Mouse (Mus musculus) C2C12 (cell line): ENCODE data around the gene Tmprss15. TPM values are rescaled to one million over a fixed set of nuclear protein-coding genes. Genes with fewer than 3 reads are reported as not detected.

ENCODE experiments used
- H3K27me3 ChIP-seq: one replicate; pipeline ENCODE4 v1.6.1; 2011; ENCODE audit not compliant: control insufficient read depth, insufficient read depth, insufficient read length
- H3K36me3 ChIP-seq: one replicate; pipeline ENCODE4 v1.6.1; 2011; ENCODE audit not compliant: control insufficient read depth, insufficient read depth
- H3K4me3 ChIP-seq: one replicate; pipeline ENCODE4 v1.5.1; 2011; ENCODE audit warnings: mild to moderate bottlenecking, control low read depth; ENCODE audit not compliant: poor library complexity, insufficient read depth, severe bottlenecking
- H3K79me2 ChIP-seq: one replicate; pipeline ENCODE4 v1.6.1; 2011; ENCODE audit not compliant: control insufficient read depth, insufficient read depth
- H3K79me3 ChIP-seq: one replicate; pipeline ENCODE4 v1.6.1; 2011; ENCODE audit warnings: low read depth, control low read depth
- H3ac ChIP-seq: one replicate; pipeline ENCODE3; 2011; ENCODE audit warnings: low read depth; ENCODE audit not compliant: control insufficient read depth, insufficient read length
- CEBPB ChIP-seq: IDR thresholded peaks from one replicate; pipeline ENCODE4 v1.6.1; 2011; ENCODE audit warnings: low read depth, mild to moderate bottlenecking, control low read depth, moderate library complexity
- CTCF ChIP-seq: IDR thresholded peaks from one replicate; pipeline ENCODE4 v1.5.1; 2011; ENCODE audit not compliant: control insufficient read depth, insufficient read depth, insufficient read length
- FOSL1 ChIP-seq: IDR thresholded peaks from one replicate; pipeline ENCODE4 v1.8.0; 2011; ENCODE audit warnings: mild to moderate bottlenecking, low read length; ENCODE audit not compliant: poor library complexity, insufficient read depth, severe bottlenecking
- MAX ChIP-seq: IDR thresholded peaks from one replicate; pipeline ENCODE4 v1.6.1; 2011; ENCODE audit warnings: mild to moderate bottlenecking, control low read depth
- MYOD1 ChIP-seq: IDR thresholded peaks from one replicate; pipeline ENCODE4 v1.6.1; 2011; ENCODE audit warnings: low read depth; ENCODE audit not compliant: control insufficient read depth, insufficient read length
- MYOG ChIP-seq: IDR thresholded peaks from one replicate; pipeline ENCODE4 v1.6.1; 2011; ENCODE audit not compliant: control insufficient read depth, insufficient read length; ENCODE audit errors: extremely low read depth
- USF1 ChIP-seq: IDR thresholded peaks from one replicate; pipeline ENCODE4 v1.6.1; 2011; ENCODE audit warnings: low read depth, mild to moderate bottlenecking, control low read depth, moderate library complexity
- long read RNA-seq, 2 experiments: library from polyadenylated mRNA; unstranded; transcript quantifications; one replicate each; pipeline ENCODE4 v2.0.0; 2019 to 2020
- polyA plus RNA-seq: library from polyadenylated mRNA; unstranded; fragments of >200 nt; fragmentation: generic; extraction: Trizol; gene quantifications from one replicate; pipeline ENCODE4 v1.2.1, GENCODE M21; 2012; ENCODE audit warnings: missing spikeins

Tmprss15 gene
- not detected for polyA plus RNA-seq
- long read RNA-seq, experiment 1, result 0 reads
- long read RNA-seq, experiment 2, result 0 reads

DNA sequence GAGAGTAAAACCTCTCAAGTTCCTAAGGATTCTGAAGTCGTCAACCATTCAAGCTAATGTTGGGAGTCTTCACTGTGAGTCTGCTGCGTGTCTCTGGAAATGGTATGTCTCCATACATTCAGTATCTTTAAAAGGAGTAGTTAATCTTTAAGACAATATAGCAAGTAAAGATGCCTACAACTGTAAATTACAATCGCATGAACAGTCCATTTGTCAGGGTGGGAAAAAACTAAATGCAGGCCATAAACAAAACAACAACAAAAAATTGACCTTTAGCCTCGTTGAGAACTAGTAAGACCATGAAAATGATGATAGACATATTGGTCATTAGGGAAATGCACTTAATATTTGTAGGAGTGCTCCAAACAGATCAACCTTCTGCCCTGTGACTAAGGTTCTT lies at the start of gene Tmprss15:
Tmprss15 (minus strand) TSS at position 101 of the 400 bp plus-strand sequence.
- no peaks in the 10 kb centered on the region for H3K79me2 ChIP-seq
- TF ChIP-seq USF1 (no peak), CTCF (no peak), FOSL1 (no peak), MAX (no peak), MYOG (no peak), CEBPB (no peak), MYOD1 (no peak)

GRCm38 (mm10) chr16:79114879-79115278 lies 24.0 kb upstream of the Tmprss15 start:
- no peaks in the 10 kb centered on the region for H3K79me3 ChIP-seq
- no peak overlapping the region for H3ac ChIP-seq
- no peaks in the 10 kb centered on the region for H3K36me3 ChIP-seq
- no peaks in the 10 kb centered on the region for H3K27me3 ChIP-seq
- no peaks in the 10 kb centered on the region for H3K79me2 ChIP-seq
- TF ChIP-seq MAX, result no peak
- TF ChIP-seq MYOD1, result no peak
- H3K4me3 ChIP-seq, result no peak overlapping the region

More for the DNA sequence above, at the start of gene Tmprss15:
- Histone ChIP-seq H3K4me3 (no peak within 1 kb of the TSS), H3ac (no peak within 1 kb of the TSS), H3K27me3 (no peaks in the 10 kb centered on the region), H3K79me3 (no peaks in the 10 kb centered on the region), H3K36me3 (no peaks in the 10 kb centered on the region)

GRCm38 (mm10) chr16:79109516-79109915 lies 18.6 kb upstream of the Tmprss15 start:
- no peaks in the 10 kb centered on the region for H3K79me2 ChIP-seq
- H3K79me3 ChIP-seq, result no peaks in the 10 kb centered on the region
- TF ChIP-seq MAX, result no peak
- no peak for TF ChIP-seq CEBPB
- TF ChIP-seq FOSL1, result no peak
- TF ChIP-seq MYOG, result no peak
- TF ChIP-seq CTCF, result no peak
- TF ChIP-seq MYOD1, result no peak
- TF ChIP-seq USF1, result no peak
- no peaks in the 10 kb centered on the region for H3K27me3 ChIP-seq
- no peaks in the 10 kb centered on the region for H3K36me3 ChIP-seq
- H3ac ChIP-seq, result no peak overlapping the region
- no peak overlapping the region for H3K4me3 ChIP-seq

DNA sequence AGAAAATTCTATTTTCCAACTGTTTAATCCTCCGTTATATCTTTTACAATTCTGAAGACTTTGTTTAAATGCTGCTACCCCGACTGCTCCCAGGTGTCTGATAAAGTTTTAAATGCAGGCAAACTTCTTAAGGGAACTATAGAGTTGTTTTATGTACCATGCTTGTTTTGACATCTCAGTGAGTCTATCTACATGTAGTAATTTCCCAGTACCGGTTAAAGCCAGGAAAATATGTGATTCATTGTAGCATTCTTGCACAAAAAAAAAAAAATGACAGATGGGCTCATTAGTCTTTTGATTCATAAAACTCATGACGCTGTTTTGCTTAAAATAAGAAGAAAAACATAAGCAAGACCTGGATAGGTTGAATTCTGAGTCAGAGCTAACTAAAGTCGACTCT lies 18.1 kb upstream of the Tmprss15 start:
- Histone ChIP-seq H3K4me3 (no peak overlapping the region), H3K79me2 (no peaks in the 10 kb centered on the region), H3K36me3 (no peaks in the 10 kb centered on the region), H3ac (no peak overlapping the region), H3K79me3 (no peaks in the 10 kb centered on the region), H3K27me3 (no peaks in the 10 kb centered on the region)
- TF ChIP-seq MAX (no peak), USF1 (no peak), CEBPB (no peak), MYOD1 (no peak), FOSL1 (no peak), CTCF (no peak), MYOG (no peak)

DNA sequence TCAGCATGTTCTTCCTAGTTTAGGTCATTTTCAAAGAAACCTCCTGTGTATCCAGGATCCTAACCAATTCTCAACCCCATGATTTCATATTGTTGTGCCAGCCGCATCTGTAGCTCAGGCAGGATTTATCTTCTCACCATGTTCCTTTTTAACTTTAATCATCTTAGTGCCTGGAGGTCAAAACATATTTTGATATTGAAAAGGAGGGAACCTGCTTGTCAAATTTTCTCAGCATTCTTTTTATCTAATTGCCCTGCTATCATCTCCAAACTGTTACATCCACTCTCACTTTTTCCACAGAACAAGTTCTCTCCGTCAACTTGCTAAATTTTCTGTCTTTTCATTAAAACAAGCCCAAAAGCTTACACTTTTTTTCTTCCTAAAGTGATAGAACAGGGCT lies 9.4 kb upstream of the Tmprss15 start:
- Histone ChIP-seq H3K27me3 (no peaks in the 10 kb centered on the region), H3K4me3 (no peak overlapping the region), H3K79me2 (no peaks in the 10 kb centered on the region), H3K79me3 (no peaks in the 10 kb centered on the region), H3ac (no peak overlapping the region), H3K36me3 (no peaks in the 10 kb centered on the region)
- no peak for TF ChIP-seq MYOD1
- TF ChIP-seq MAX, result no peak
- TF ChIP-seq CEBPB, result no peak
- no peak for TF ChIP-seq USF1
- no peak for TF ChIP-seq CTCF
- TF ChIP-seq FOSL1, result no peak
- no peak for TF ChIP-seq MYOG

GRCm38 (mm10) chr16:79098321-79098720 lies 7.4 kb upstream of the Tmprss15 start:
- no peaks in the 10 kb centered on the region for H3K79me3 ChIP-seq
- no peaks in the 10 kb centered on the region for H3K36me3 ChIP-seq
- no peak for TF ChIP-seq MYOD1
- no peak for TF ChIP-seq CTCF
- no peak for TF ChIP-seq FOSL1
- H3K27me3 ChIP-seq, result no peaks in the 10 kb centered on the region
- no peak overlapping the region for H3K4me3 ChIP-seq
- H3K79me2 ChIP-seq, result no peaks in the 10 kb centered on the region
- H3ac ChIP-seq, result no peak overlapping the region
